Mouse (Mus musculus): Measurements from ENCODE around the gene Gm3012.
"Not testable (repeated sequence)": the region's sequence is repeated elsewhere in the genome, so short reads cannot be mapped to it uniquely, and the experiment has no call there.

Gene Gm3012

GRCm38 (mm10) chr14:3634212-3634611 lies at the start of gene Gm3012:
Gene Gm3012 (plus strand): TSS chr14:3634512.
- DNase-seq (ENCODE audit: low read depth, low spot score) = not testable (repeated sequence)

GRCm38 (mm10) chr14:3651730-3652129 lies 17.4 kb downstream of the Gm3012 start, which contains the start of gene Gm3020:
Gene Gm3020 (plus strand): TSS chr14:3652030.
- not testable (repeated sequence) for DNase-seq (ENCODE audit: low read depth, low spot score)

GRCm38 (mm10) chr14:3688483-3688882 lies 54.2 kb downstream of the Gm3012 start, which contains the start of gene Gm3043:
Gene Gm3043 (plus strand): TSS chr14:3688783.
- DNase-seq (ENCODE audit: low read depth, low spot score) = not testable (repeated sequence)

Data from ES-CJ7 (cell line).